Mouse (Mus musculus): ENCODE data around the gene Gm7137.
"Not testable (repeated sequence)": the region's sequence is repeated elsewhere in the genome, so short reads cannot be mapped to it uniquely, and the experiment has no call there.

The Gm7137 gene

DNA sequence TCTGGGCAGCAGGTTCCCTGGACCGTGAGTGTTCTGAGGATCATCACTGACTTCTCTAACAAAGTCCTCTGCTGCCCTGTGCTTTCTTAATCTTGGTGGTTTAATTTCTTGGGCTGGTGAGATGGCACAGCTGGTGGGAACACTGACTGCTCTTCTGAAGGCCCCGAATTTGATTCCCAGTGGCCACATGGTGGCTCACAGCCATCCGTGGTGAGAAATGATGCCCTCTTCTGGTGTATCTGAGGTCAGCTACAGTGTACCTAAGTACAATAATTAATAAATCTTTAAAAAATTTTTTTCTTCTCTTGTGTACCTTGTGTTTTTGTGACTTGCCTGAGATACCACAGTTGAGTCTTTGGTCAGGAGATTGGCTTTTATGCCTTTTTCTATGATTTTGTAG is 35.7 kb downstream of the Gm7137 start:
- not testable (repeated sequence) for DNase-seq (ENCODE audit: low spot score in 2 of 2)

DNA sequence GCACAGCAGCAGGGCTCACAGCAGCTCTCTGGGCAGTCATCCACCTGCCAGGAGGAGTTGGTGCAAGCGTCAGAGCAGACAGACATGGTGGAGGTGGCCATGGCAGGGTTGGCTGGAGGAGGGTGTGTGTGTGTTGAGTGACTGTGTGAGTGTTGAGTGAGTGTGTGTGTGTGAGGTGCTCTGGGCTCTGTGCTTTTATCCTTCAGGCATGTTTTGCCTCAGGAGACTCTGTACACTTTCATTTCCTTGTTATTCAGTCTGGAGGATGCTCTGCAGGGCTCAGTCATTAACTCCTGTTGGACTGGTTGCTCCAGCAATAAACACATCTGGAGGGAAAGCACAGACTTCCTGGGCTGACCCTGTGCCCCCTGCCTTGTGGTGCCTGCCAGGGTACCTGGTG is 36.7 kb downstream of the Gm7137 start, which contains the start of gene Gm9736:
Gene Gm9736 (minus strand): TSS at position 101 of the 400 bp plus-strand sequence.
- DNase-seq (ENCODE audit: low spot score in 2 of 2) = not testable (repeated sequence)

- not testable (repeated sequence) for DNase-seq (ENCODE audit: low spot score in 2 of 2)
These were observed 37.3 kb downstream of the Gm7137 start for GRCm38 (mm10) chr10:77750686-77751085.

- not testable (repeated sequence) for DNase-seq (ENCODE audit: low spot score in 2 of 2)
These were observed 45.9 kb downstream of the Gm7137 start, which contains the start of gene Gm18596 for GRCm38 (mm10) chr10:77741924-77742688. Gm18596 (minus strand) TSS chr10:77742638.

DNA sequence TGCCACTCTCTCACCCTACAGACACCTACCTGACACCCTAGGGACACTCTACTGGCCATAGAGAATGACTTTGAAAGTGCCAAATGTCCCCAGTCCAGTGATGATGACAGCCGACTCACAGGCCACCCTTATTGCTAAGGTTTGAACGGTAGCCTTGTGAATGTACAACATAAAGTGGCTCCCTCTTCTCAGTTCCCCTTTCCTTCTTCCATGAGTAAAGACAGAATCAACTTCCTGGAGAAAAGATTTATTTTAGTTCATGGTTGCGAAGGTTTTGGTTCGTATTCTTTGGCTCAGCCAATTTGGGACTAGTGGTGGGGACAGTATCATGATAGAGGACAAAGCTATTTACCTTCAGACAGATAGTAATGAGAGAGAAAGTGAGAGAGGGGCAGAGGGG is 49.1 kb downstream of the Gm7137 start:
- no peak for DNase-seq (ENCODE audit: low spot score in 2 of 2)

Data from right cerebral cortex, adult 2 months (tissue).